Mouse (Mus musculus) C2C12 (cell line): ENCODE data around the gene C3. TPM values are rescaled to one million over a fixed set of nuclear protein-coding genes. Genes with fewer than 3 reads are reported as not detected.
A peak's percentile ranks its signal among the peaks of the same experiment; 100 is the strongest.

Source experiments
- H3K27me3 ChIP-seq: one replicate; pipeline ENCODE4 v1.6.1; 2011; ENCODE audit not compliant: control insufficient read depth, insufficient read depth, insufficient read length
- H3K36me3 ChIP-seq: one replicate; pipeline ENCODE4 v1.6.1; 2011; ENCODE audit not compliant: control insufficient read depth, insufficient read depth
- H3K4me3 ChIP-seq: one replicate; pipeline ENCODE4 v1.5.1; 2011; ENCODE audit warnings: mild to moderate bottlenecking, control low read depth; ENCODE audit not compliant: poor library complexity, insufficient read depth, severe bottlenecking
- H3K79me2 ChIP-seq: one replicate; pipeline ENCODE4 v1.6.1; 2011; ENCODE audit not compliant: control insufficient read depth, insufficient read depth
- H3K79me3 ChIP-seq: one replicate; pipeline ENCODE4 v1.6.1; 2011; ENCODE audit warnings: low read depth, control low read depth
- H3ac ChIP-seq: one replicate; pipeline ENCODE3; 2011; ENCODE audit warnings: low read depth; ENCODE audit not compliant: control insufficient read depth, insufficient read length
- CEBPB ChIP-seq: IDR thresholded peaks from one replicate; pipeline ENCODE4 v1.6.1; 2011; ENCODE audit warnings: low read depth, mild to moderate bottlenecking, control low read depth, moderate library complexity
- CTCF ChIP-seq: IDR thresholded peaks from one replicate; pipeline ENCODE4 v1.5.1; 2011; ENCODE audit not compliant: control insufficient read depth, insufficient read depth, insufficient read length
- FOSL1 ChIP-seq: IDR thresholded peaks from one replicate; pipeline ENCODE4 v1.8.0; 2011; ENCODE audit warnings: mild to moderate bottlenecking, low read length; ENCODE audit not compliant: poor library complexity, insufficient read depth, severe bottlenecking
- MAX ChIP-seq: IDR thresholded peaks from one replicate; pipeline ENCODE4 v1.6.1; 2011; ENCODE audit warnings: mild to moderate bottlenecking, control low read depth
- MYOD1 ChIP-seq: IDR thresholded peaks from one replicate; pipeline ENCODE4 v1.6.1; 2011; ENCODE audit warnings: low read depth; ENCODE audit not compliant: control insufficient read depth, insufficient read length
- MYOG ChIP-seq: IDR thresholded peaks from one replicate; pipeline ENCODE4 v1.6.1; 2011; ENCODE audit not compliant: control insufficient read depth, insufficient read length; ENCODE audit errors: extremely low read depth
- USF1 ChIP-seq: IDR thresholded peaks from one replicate; pipeline ENCODE4 v1.6.1; 2011; ENCODE audit warnings: low read depth, mild to moderate bottlenecking, control low read depth, moderate library complexity
- polyA plus RNA-seq: library from polyadenylated mRNA; unstranded; fragments of >200 nt; fragmentation: generic; extraction: Trizol; gene quantifications from one replicate; pipeline ENCODE4 v1.2.1, GENCODE M21; 2012; ENCODE audit warnings: missing spikeins

Gene C3
- polyA plus RNA-seq, 1 experiment: 0.01 TPM

GRCm38 (mm10) chr17:57231321-57231771 lies 3.4 kb upstream of the C3 start:
- H3K36me3 ChIP-seq: no peaks in the 10 kb centered on the region
- peaks cover 10% of the 10 kb centered on the region for H3K27me3 ChIP-seq
- no peak overlapping the region for H3K4me3 ChIP-seq
- no peak overlapping the region for H3ac ChIP-seq
- no peaks in the 10 kb centered on the region for H3K79me3 ChIP-seq
- TF ChIP-seq MYOG: no peak
- TF ChIP-seq USF1: no peak
- no peak for TF ChIP-seq CEBPB
- TF ChIP-seq MAX: no peak
- no peak for TF ChIP-seq CTCF
- no peak for TF ChIP-seq MYOD1
- TF ChIP-seq FOSL1: no peak
- no peaks in the 10 kb centered on the region for H3K79me2 ChIP-seq

- Histone ChIP-seq H3K4me3 (no peak overlapping the region), H3K79me2 (no peaks in the 10 kb centered on the region), H3K27me3 (peaks cover 16% of the 10 kb centered on the region), H3K36me3 (no peaks in the 10 kb centered on the region), H3ac (no peak overlapping the region), H3K79me3 (no peaks in the 10 kb centered on the region)
- TF ChIP-seq CEBPB: peak; percentile 71
- no peak for TF ChIP-seq MYOG
Observed at GRCm38 (mm10) chr17:57230728-57231125, 2.8 kb upstream of the C3 start.

DNA sequence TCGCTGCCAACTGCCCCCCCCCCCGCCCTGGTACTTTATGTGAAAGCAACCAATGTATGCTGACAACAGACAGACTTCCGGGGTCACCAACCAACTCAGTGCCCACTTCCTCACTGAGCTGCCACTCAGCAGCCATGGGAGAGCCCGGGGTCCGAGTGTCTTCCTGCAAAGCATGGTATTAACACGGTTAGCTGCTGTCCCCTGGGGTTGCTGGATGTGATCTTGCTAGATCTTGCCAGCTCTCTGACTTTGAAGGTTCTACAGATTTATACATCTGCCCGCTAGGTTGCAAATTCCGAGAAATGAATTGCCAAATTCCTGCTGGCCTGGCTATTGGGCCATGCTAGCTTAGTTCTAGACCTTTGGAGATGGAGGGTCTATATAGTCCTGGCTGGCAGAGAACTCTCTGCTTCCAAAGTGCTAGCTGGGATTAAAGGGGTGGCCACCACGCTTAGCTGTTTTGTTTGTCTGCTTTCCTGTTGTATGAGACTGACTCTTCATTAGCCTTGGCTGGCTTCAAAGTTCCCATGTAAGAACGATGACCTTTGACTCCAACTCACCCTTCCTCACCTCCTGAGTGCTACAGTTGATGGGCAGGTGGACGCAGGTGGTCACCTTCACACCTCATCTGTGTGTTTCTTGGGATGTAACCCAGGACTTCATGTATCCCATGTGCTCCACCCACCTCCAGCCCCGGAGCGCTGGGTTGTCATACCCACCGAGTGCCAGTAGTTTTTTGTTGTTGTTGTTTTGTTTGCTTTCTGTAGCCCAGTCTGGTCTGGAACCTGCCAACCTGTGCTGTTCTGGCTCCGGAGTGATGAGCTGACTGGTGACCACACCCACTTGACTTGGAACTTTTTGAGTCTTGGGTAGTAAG lies 2.2 kb upstream of the C3 start:
- no peaks in the 10 kb centered on the region for H3K79me2 ChIP-seq
- no peaks in the 10 kb centered on the region for H3K79me3 ChIP-seq
- no peak for TF ChIP-seq FOSL1
- no peak for TF ChIP-seq CEBPB
- no peak for TF ChIP-seq MAX
- TF ChIP-seq CTCF: no peak
- TF ChIP-seq MYOD1: no peak
- TF ChIP-seq USF1: no peak
- TF ChIP-seq MYOG: no peak
- peaks cover 19% of the 10 kb centered on the region for H3K27me3 ChIP-seq
- no peak overlapping the region for H3ac ChIP-seq
- H3K36me3 ChIP-seq: no peaks in the 10 kb centered on the region
- no peak overlapping the region for H3K4me3 ChIP-seq

DNA sequence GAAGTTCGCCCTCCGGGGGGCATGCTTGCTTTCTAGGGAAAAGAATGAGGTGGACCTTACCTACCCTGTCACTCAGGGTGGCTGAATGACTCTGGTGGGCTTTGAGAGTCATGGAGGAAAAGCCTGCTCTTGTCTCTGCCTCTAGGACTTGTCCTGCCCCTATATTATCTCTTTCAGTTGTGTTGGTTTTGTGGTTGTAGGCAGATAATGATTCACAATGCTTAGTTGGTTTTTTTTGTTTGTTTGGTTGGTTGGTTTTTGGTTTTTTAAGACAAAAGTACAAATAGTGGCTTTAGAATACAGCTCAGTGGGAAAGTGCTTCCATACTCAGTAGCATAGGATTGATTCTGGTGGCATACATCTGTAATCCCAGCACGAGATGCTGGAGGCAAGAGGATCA lies 937 bp upstream of the C3 start:
- Histone ChIP-seq H3ac (no peak overlapping the region), H3K27me3 (peaks cover 30% of the 10 kb centered on the region), H3K79me2 (no peaks in the 10 kb centered on the region), H3K4me3 (no peak overlapping the region), H3K36me3 (no peaks in the 10 kb centered on the region), H3K79me3 (no peaks in the 10 kb centered on the region)
- TF ChIP-seq CEBPB (no peak), MYOG (no peak), MAX (no peak), USF1 (no peak), CTCF (no peak), FOSL1 (no peak), MYOD1 (no peak)

DNA sequence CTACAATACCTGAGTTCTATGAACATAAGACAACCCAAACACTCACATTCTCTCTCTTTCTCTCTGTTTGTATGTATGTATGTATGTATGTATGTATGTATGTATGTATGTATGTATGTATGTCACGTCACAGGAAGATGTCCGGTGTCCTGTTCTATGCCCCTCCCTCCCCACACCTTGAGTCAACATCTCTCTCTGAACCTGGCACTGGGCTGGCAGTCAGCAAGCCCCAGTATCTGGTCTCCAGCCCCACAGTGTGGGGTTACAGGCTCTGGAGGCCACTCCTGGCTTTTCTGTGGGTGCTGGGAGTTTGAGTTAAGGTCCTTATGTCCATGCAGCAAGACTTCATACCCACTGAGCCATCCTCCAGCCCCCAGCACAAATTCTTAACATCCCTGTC lies 468 bp downstream of the C3 start:
- TF ChIP-seq MAX (no peak), USF1 (no peak), FOSL1 (no peak), CEBPB (no peak), MYOD1 (no peak), CTCF (no peak), MYOG (no peak)
- Histone ChIP-seq H3ac (no peak overlapping the region), H3K4me3 (no peak overlapping the region)

DNA sequence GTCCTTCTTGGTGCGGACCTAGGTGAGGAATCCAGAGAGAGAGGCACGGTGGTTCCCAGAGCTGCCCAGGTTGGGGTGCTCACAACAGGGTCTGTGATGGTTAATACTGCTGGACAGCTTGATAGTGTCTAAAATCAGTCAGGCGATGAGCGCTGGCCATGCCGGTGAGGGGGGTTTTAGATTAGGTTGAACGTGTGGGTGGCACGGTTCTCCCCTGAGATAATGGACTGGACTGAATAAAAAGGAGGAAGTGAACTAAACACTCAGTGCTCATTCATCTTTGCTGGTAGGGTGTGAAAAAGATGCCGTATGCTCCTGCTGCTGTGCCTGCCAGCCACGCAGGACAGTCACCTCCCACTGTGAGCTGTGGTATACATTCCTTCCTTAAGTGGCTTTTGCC lies 4.6 kb downstream of the C3 start:
- Histone ChIP-seq H3K27me3 (peaks cover 62% of the 10 kb centered on the region), H3K79me3 (no peaks in the 10 kb centered on the region), H3K4me3 (no peak overlapping the region), H3K36me3 (no peaks in the 10 kb centered on the region), H3K79me2 (no peaks in the 10 kb centered on the region), H3ac (no peak overlapping the region)
- TF ChIP-seq MYOG: no peak
- TF ChIP-seq MYOD1: no peak
- no peak for TF ChIP-seq CTCF
- no peak for TF ChIP-seq USF1
- TF ChIP-seq CEBPB: no peak
- TF ChIP-seq FOSL1: no peak
- no peak for TF ChIP-seq MAX

More for the DNA sequence above, 468 bp downstream of the C3 start:
- Histone ChIP-seq H3K79me3 (no peaks in the 10 kb centered on the region), H3K27me3 (peaks cover 43% of the 10 kb centered on the region), H3K36me3 (no peaks in the 10 kb centered on the region), H3K79me2 (no peaks in the 10 kb centered on the region)
